Mouse (Mus musculus) brain, embryonic 14.5 days (tissue): ENCODE data around the gene Ppp1r36.

Source experiments
- CTCF ChIP-seq: fragments of 200-500 bp; IDR thresholded peaks from 2 replicates; pipeline ENCODE4 v1.5.1; 2012; ENCODE audit warnings: inconsistent platforms, mild to moderate bottlenecking, moderate library complexity, borderline replicate concordance; ENCODE audit not compliant: insufficient read depth, insufficient read length; ENCODE audit errors: extremely low read depth
- POLR2A ChIP-seq: fragments of 200-500 bp; IDR thresholded peaks from 2 replicates; pipeline ENCODE4 v1.6.1; 2012; ENCODE audit warnings: mild to moderate bottlenecking, inconsistent platforms, borderline replicate concordance; ENCODE audit not compliant: poor library complexity, insufficient read depth, insufficient read length, severe bottlenecking; ENCODE audit errors: extremely low read depth

GRCm38 (mm10) chr12:76391595-76392271 lies 25.6 kb upstream of the Ppp1r36 start:
- TF ChIP-seq CTCF (no peak), POLR2A (no peak)
